Mouse (Mus musculus): ENCODE measurements at regions not wholly inside any gene's neighbourhood (a gene's known extent, or its start where the extent isn't known, plus 50 kb on each side); places are given as distances from the start of the nearest gene placed in this dataset.

GRCm38 (mm10) chr13:101219568-101219967 is 386.3 kb upstream of the Slc30a5 start:
- DNase-seq (ENCODE audit: low spot score in 2 of 2) = no peak

- no peak for DNase-seq (ENCODE audit: low spot score in 2 of 2)
These were observed 383.8 kb upstream of the Slc30a5 start for GRCm38 (mm10) chr13:101216897-101217480.

GRCm38 (mm10) chr13:101216421-101216820 is 383.2 kb upstream of the Slc30a5 start:
- no peak for DNase-seq (ENCODE audit: low spot score in 2 of 2)

GRCm38 (mm10) chr13:101215792-101216221 is 382.6 kb upstream of the Slc30a5 start:
- DNase-seq (ENCODE audit: low spot score in 2 of 2) = no peak

- DNase-seq (ENCODE audit: low spot score in 2 of 2) = no peak
These were observed 382.0 kb upstream of the Slc30a5 start for GRCm38 (mm10) chr13:101215131-101215641.

- DNase-seq (ENCODE audit: low spot score in 2 of 2) = no peak
These were observed 380.9 kb upstream of the Slc30a5 start for GRCm38 (mm10) chr13:101214094-101214493.

GRCm38 (mm10) chr13:101213121-101213916 is 380.1 kb upstream of the Slc30a5 start:
- no peak for DNase-seq (ENCODE audit: low spot score in 2 of 2)

- no peak for DNase-seq (ENCODE audit: low spot score in 2 of 2)
These were observed 379.2 kb upstream of the Slc30a5 start for GRCm38 (mm10) chr13:101212341-101212895.

- no peak for DNase-seq (ENCODE audit: low spot score in 2 of 2)
These were observed 375.6 kb upstream of the Slc30a5 start for GRCm38 (mm10) chr13:101208788-101209187.

- DNase-seq (ENCODE audit: low spot score in 2 of 2) = no peak
These were observed 370.2 kb upstream of the Slc30a5 start for GRCm38 (mm10) chr13:101203463-101203862.

- no peak for DNase-seq (ENCODE audit: low spot score in 2 of 2)
These were observed 369.5 kb upstream of the Slc30a5 start for GRCm38 (mm10) chr13:101202565-101203313.

GRCm38 (mm10) chr13:101190249-101190830 is 357.1 kb upstream of the Slc30a5 start:
- no peak for DNase-seq (ENCODE audit: low spot score in 2 of 2)

- DNase-seq (ENCODE audit: low spot score in 2 of 2) = no peak
These were observed 349.2 kb upstream of the Slc30a5 start for GRCm38 (mm10) chr13:101182387-101182786.

GRCm38 (mm10) chr13:101175017-101175689 is 341.9 kb upstream of the Slc30a5 start:
- no peak for DNase-seq (ENCODE audit: low spot score in 2 of 2)

- no peak for DNase-seq (ENCODE audit: low spot score in 2 of 2)
These were observed 328.5 kb upstream of the Slc30a5 start for GRCm38 (mm10) chr13:101161768-101162167.

- DNase-seq (ENCODE audit: low spot score in 2 of 2) = no peak
These were observed 326.7 kb upstream of the Slc30a5 start for GRCm38 (mm10) chr13:101159878-101160277.

GRCm38 (mm10) chr13:101153760-101154159 is 320.5 kb upstream of the Slc30a5 start:
- no peak for DNase-seq (ENCODE audit: low spot score in 2 of 2)

- no peak for DNase-seq (ENCODE audit: low spot score in 2 of 2)
These were observed 309.5 kb upstream of the Slc30a5 start for GRCm38 (mm10) chr13:101142761-101143160.

GRCm38 (mm10) chr13:101142104-101142735 is 309.0 kb upstream of the Slc30a5 start:
- no peak for DNase-seq (ENCODE audit: low spot score in 2 of 2)

GRCm38 (mm10) chr13:101129466-101129865 is 296.2 kb upstream of the Slc30a5 start:
- no peak for DNase-seq (ENCODE audit: low spot score in 2 of 2)

- no peak for DNase-seq (ENCODE audit: low spot score in 2 of 2)
These were observed 294.6 kb upstream of the Slc30a5 start for GRCm38 (mm10) chr13:101127808-101128207.
